Mouse (Mus musculus) cerebellum, adult 8-10 months (tissue): ENCODE data around the gene Fkbp1a.

Source experiments
- DNase-seq: peaks from one replicate; pipeline ENCODE4 v3.0.0; 2022

Gene Fkbp1a

GRCm38 (mm10) chr2:151549615-151550121 is 7.4 kb downstream of the Fkbp1a start:
- DNase-seq: no peak

GRCm38 (mm10) chr2:151562930-151563921 is 20.9 kb downstream of the Fkbp1a start:
- DNase-seq: no peak

- no peak for DNase-seq
Measured at GRCm38 (mm10) chr2:151564006-151564405, 21.7 kb downstream of the Fkbp1a start.

GRCm38 (mm10) chr2:151564986-151565385 is 22.7 kb downstream of the Fkbp1a start:
- DNase-seq: no peak

- DNase-seq: no peak
Measured at GRCm38 (mm10) chr2:151566856-151567255, 24.6 kb downstream of the Fkbp1a start.

GRCm38 (mm10) chr2:151569452-151569851 is 27.2 kb downstream of the Fkbp1a start:
- no peak for DNase-seq

GRCm38 (mm10) chr2:151571873-151572700 is 29.8 kb downstream of the Fkbp1a start, which contains the start of gene Sdcbp2:
Gene Sdcbp2 (plus strand): TSS chr2:151572622.
- no peak for DNase-seq

- no peak for DNase-seq
Measured at GRCm38 (mm10) chr2:151573667-151574066, 31.4 kb downstream of the Fkbp1a start.

- peak; percentile 12 for DNase-seq
Measured at GRCm38 (mm10) chr2:151574607-151575006, 32.3 kb downstream of the Fkbp1a start.

GRCm38 (mm10) chr2:151575119-151575698 is 32.9 kb downstream of the Fkbp1a start:
- peak; percentile 52 for DNase-seq

- peak; percentile 88 for DNase-seq
Measured at GRCm38 (mm10) chr2:151575699-151576389, 33.6 kb downstream of the Fkbp1a start.

GRCm38 (mm10) chr2:151579183-151579582 is 36.9 kb downstream of the Fkbp1a start:
- DNase-seq: no peak

- DNase-seq: no peak
Measured at GRCm38 (mm10) chr2:151580945-151581344, 38.7 kb downstream of the Fkbp1a start.

GRCm38 (mm10) chr2:151585934-151586333 is 43.7 kb downstream of the Fkbp1a start:
- DNase-seq: no peak

- no peak for DNase-seq
Measured at GRCm38 (mm10) chr2:151586807-151587206, 44.5 kb downstream of the Fkbp1a start.

- no peak for DNase-seq
Measured at GRCm38 (mm10) chr2:151587306-151587705, 45.0 kb downstream of the Fkbp1a start.

GRCm38 (mm10) chr2:151598068-151598467 is 55.8 kb downstream of the Fkbp1a start:
- no peak for DNase-seq

- DNase-seq: no peak
Measured at GRCm38 (mm10) chr2:151602106-151602505, 59.8 kb downstream of the Fkbp1a start.

- DNase-seq: no peak
Measured at GRCm38 (mm10) chr2:151603630-151604029, 61.3 kb downstream of the Fkbp1a start.

GRCm38 (mm10) chr2:151605437-151605987 is 63.2 kb downstream of the Fkbp1a start:
- peak; percentile 46 for DNase-seq

GRCm38 (mm10) chr2:151608435-151608834 is 66.2 kb downstream of the Fkbp1a start:
- peak; percentile 70 for DNase-seq

- no peak for DNase-seq
Measured at GRCm38 (mm10) chr2:151609974-151610373, 67.7 kb downstream of the Fkbp1a start.
